Mouse (Mus musculus): ENCODE data around the gene Spcs2.
"Not testable (repeated sequence)": the region's sequence is repeated elsewhere in the genome, so short reads cannot be mapped to it uniquely, and the experiment has no call there.

Spcs2 gene

GRCm38 (mm10) chr7:99824649-99825483 lies 38.4 kb downstream of the Spcs2 start:
- DNase-seq (ENCODE audit: extremely low spot score), result no peak

- no peak for DNase-seq (ENCODE audit: extremely low spot score)
These were observed 40.1 kb downstream of the Spcs2 start for GRCm38 (mm10) chr7:99823045-99823663.

GRCm38 (mm10) chr7:99822426-99822825 lies 40.8 kb downstream of the Spcs2 start:
- no peak for DNase-seq (ENCODE audit: extremely low spot score)

- no peak for DNase-seq (ENCODE audit: extremely low spot score)
These were observed 41.3 kb downstream of the Spcs2 start for GRCm38 (mm10) chr7:99821953-99822352.

GRCm38 (mm10) chr7:99818181-99818725 lies 45.0 kb downstream of the Spcs2 start:
- DNase-seq (ENCODE audit: extremely low spot score), result not testable (repeated sequence)

GRCm38 (mm10) chr7:99813394-99813793 lies 49.9 kb downstream of the Spcs2 start:
- no peak for DNase-seq (ENCODE audit: extremely low spot score)

- no peak for DNase-seq (ENCODE audit: extremely low spot score)
These were observed 51.6 kb downstream of the Spcs2 start for GRCm38 (mm10) chr7:99811661-99812060.

GRCm38 (mm10) chr7:99810814-99811213 lies 52.4 kb downstream of the Spcs2 start:
- DNase-seq (ENCODE audit: extremely low spot score), result no peak

GRCm38 (mm10) chr7:99807043-99807442 lies 56.2 kb downstream of the Spcs2 start:
- DNase-seq (ENCODE audit: extremely low spot score), result not testable (repeated sequence)

- no peak for DNase-seq (ENCODE audit: extremely low spot score)
These were observed 57.9 kb downstream of the Spcs2 start for GRCm38 (mm10) chr7:99805340-99805739.

GRCm38 (mm10) chr7:99804033-99804432 lies 59.2 kb downstream of the Spcs2 start:
- not testable (repeated sequence) for DNase-seq (ENCODE audit: extremely low spot score)

- no peak for DNase-seq (ENCODE audit: extremely low spot score)
These were observed 59.7 kb downstream of the Spcs2 start for GRCm38 (mm10) chr7:99803535-99803934.

- no peak for DNase-seq (ENCODE audit: extremely low spot score)
These were observed 64.1 kb downstream of the Spcs2 start for GRCm38 (mm10) chr7:99799118-99799517.

GRCm38 (mm10) chr7:99797911-99798647 lies 65.2 kb downstream of the Spcs2 start:
- DNase-seq (ENCODE audit: extremely low spot score), result peak; percentile 74

GRCm38 (mm10) chr7:99797261-99797660 lies 66.0 kb downstream of the Spcs2 start:
- no peak for DNase-seq (ENCODE audit: extremely low spot score)

- no peak for DNase-seq (ENCODE audit: extremely low spot score)
These were observed 66.8 kb downstream of the Spcs2 start for GRCm38 (mm10) chr7:99796471-99796870.

GRCm38 (mm10) chr7:99795192-99795981 lies 67.9 kb downstream of the Spcs2 start:
- peak; percentile 27 for DNase-seq (ENCODE audit: extremely low spot score)

- DNase-seq (ENCODE audit: extremely low spot score), result no peak
These were observed 69.2 kb downstream of the Spcs2 start for GRCm38 (mm10) chr7:99794096-99794495.

- DNase-seq (ENCODE audit: extremely low spot score), result no peak
These were observed 72.4 kb downstream of the Spcs2 start for GRCm38 (mm10) chr7:99790816-99791215.

GRCm38 (mm10) chr7:99788563-99788962 lies 74.7 kb downstream of the Spcs2 start:
- no peak for DNase-seq (ENCODE audit: extremely low spot score)

- no peak for DNase-seq (ENCODE audit: extremely low spot score)
These were observed 75.3 kb downstream of the Spcs2 start for GRCm38 (mm10) chr7:99787935-99788334.

All from embryo, embryonic 9.5 days (tissue).